In genomic region chr8:122281317-122282034, GRCm38 (mm10) we compare ENCODE assay signal across 8 mouse cellular contexts. TPM values are rescaled to one million over a fixed set of nuclear protein-coding genes. Genes with fewer than 3 reads are reported as not detected.
DNase-seq lines count a peak whose midpoint lies in the region; ATAC-seq and TF ChIP-seq lines count a peak whose summit lies in the region.

No protein-coding gene starts in this region.

- no peak for TF ChIP-seq CTCF in CH12.LX (conservative IDR thresholded peaks at IDR 0.05 in 1 of 2, IDR thresholded peaks at IDR 0.05 in 1 of 2; ENCODE audit: low read depth in 2 of 2, low read length in 2 of 2)

- in situ Hi-C loops in CH12.LX (cut with MboI; ENCODE audit: low pct_ligation_motif_present, low pct_unique_long_range_greater_than_20kb, low sequenced_read_pairs): loop anchor here (5.0 kb wide), 1 partner anchor 46 kb away; no protein-coding TSS in a partner anchor

- TF ChIP-seq RAD21 in CH12.LX (IDR thresholded peaks at IDR 0.05; ENCODE audit: low read depth, low read length): no peak

- peaks cover 0 to under 1% of the 10 kb centered on the region in 2 experiments for H3K36me3 ChIP-seq in CH12.LX (replicated peaks in 1 of 2; ENCODE audit: control insufficient read depth in 1 of 2, insufficient read depth in 1 of 2, low read length in 1 of 2)
- H3K36me3 ChIP-seq in forebrain, embryonic 11.5 days (ENCODE audit: control insufficient read depth, insufficient read depth, low read length): no peaks in the 10 kb centered on the region
- no peaks in the 10 kb centered on the region for H3K36me3 ChIP-seq in heart, embryonic 16.5 days (ENCODE audit: control insufficient read depth, insufficient read depth)
- H3K36me3 ChIP-seq in liver, embryonic 15.5 days (replicated peaks): peaks cover 13% of the 10 kb centered on the region
- no peaks in the 10 kb centered on the region for H3K36me3 ChIP-seq in neural tube, embryonic 12.5 days

- H3K79me2 ChIP-seq in CH12.LX (replicated peaks; ENCODE audit: control insufficient read depth, extremely low read depth, insufficient read depth, poor library complexity, severe bottlenecking): peaks cover 15% of the 10 kb centered on the region

- no peak overlapping the region for H3K9ac ChIP-seq in CH12.LX (ENCODE audit: insufficient read depth, low read depth)
- peak overlapping the region; percentile 45; the same call in 1 of the 2 replicates for H3K9ac ChIP-seq in forebrain, embryonic 11.5 days (ENCODE audit: low read length)
- H3K9ac ChIP-seq in heart, embryonic 16.5 days (ENCODE audit: low read length): peak overlapping the region; percentile 59
- H3K9ac ChIP-seq in liver, embryonic 15.5 days: peak overlapping the region; percentile 66
- H3K9ac ChIP-seq in neural tube, embryonic 12.5 days: 0 out of 2 replicates have a peak overlapping the region, but pooled peaks have one; percentile 40

- TF ChIP-seq POLR2A in CH12.LX (IDR thresholded peaks at IDR 0.05; ENCODE audit: low read depth, low read length): no peak

- peak overlapping the region; percentile 40; the same call in 1 of the 2 replicates for H3K4me2 ChIP-seq in CH12.LX (ENCODE audit: insufficient read depth, low read depth, poor library complexity, severe bottlenecking)
- H3K4me2 ChIP-seq in forebrain, embryonic 11.5 days (ENCODE audit: low read depth, low read length, severe bottlenecking): peak overlapping the region; percentile 73
- peak overlapping the region; percentile 61 for H3K4me2 ChIP-seq in heart, embryonic 16.5 days (ENCODE audit: low read depth, low read length)
- H3K4me2 ChIP-seq in liver, embryonic 15.5 days: peak overlapping the region; percentile 91
- peak overlapping the region; percentile 94 for H3K4me2 ChIP-seq in neural tube, embryonic 12.5 days (replicated peaks)

- H3K27ac ChIP-seq in CH12.LX (ENCODE audit: insufficient read depth, low read depth): peak overlapping the region; percentile 38; the same call in 1 of the 2 replicates
- H3K27ac ChIP-seq in forebrain, embryonic 11.5 days (ENCODE audit: low read depth, low read length): 0 out of 2 replicates have a peak overlapping the region, but pooled peaks have one; percentile 12
- peak overlapping the region; percentile 78 for H3K27ac ChIP-seq in heart, embryonic 16.5 days (ENCODE audit: low read length)
- H3K27ac ChIP-seq in liver, embryonic 15.5 days (replicated peaks): peak overlapping the region; percentile 95
- no peak overlapping the region for H3K27ac ChIP-seq in neural tube, embryonic 12.5 days

- WGBS in forebrain, embryonic 11.5 days: under 1% methylated on average over 47 of the region's 47 CpGs
- WGBS in heart, embryonic 16.5 days: under 1% methylated on average over 47 of the region's 47 CpGs
- WGBS in liver, embryonic 15.5 days (ENCODE audit: insufficient replicate concordance): under 1% methylated on average over 47 of the region's 47 CpGs
- WGBS in neural tube, embryonic 12.5 days: under 1% methylated on average over 47 of the region's 47 CpGs

- dilution Hi-C loops in CH12.LX (cut with MboI; ENCODE audit: extremely low pct_ligation_motif_present, extremely low pct_unique_long_range_greater_than_20kb, low sequenced_read_pairs): no loop called here

- peak; percentile 91 for ATAC-seq in forebrain, embryonic 11.5 days (replicated peaks; ENCODE audit: low FRiP score)
- peak; percentile 90 for ATAC-seq in heart, embryonic 16.5 days (replicated peaks; ENCODE audit: extremely low read depth, insufficient read depth, low FRiP score)
- peak; percentile 81 for ATAC-seq in liver, embryonic 15.5 days (ENCODE audit: insufficient read depth)
- peak; percentile 89 for ATAC-seq in neural tube, embryonic 12.5 days (ENCODE audit: low FRiP score, low read depth)

- DNase-seq in CH12.LX (ENCODE audit: extremely low read depth): peak; percentile 97
- DNase-seq in c-Kit-positive CD71-positive TER-119-negative erythroid progenitor cells, embryonic 14.5 days (ENCODE audit: low read depth): peak; percentile 96
- DNase-seq in forebrain, embryonic 11.5 days (ENCODE audit: low spot score): peak; percentile 100
- DNase-seq in kidney, postnatal 36 days: peak; percentile 99 to 100
- DNase-seq in telencephalon, adult 2 months (ENCODE audit: low read depth, low spot score): peak; percentile 98

- peaks cover 2% of the 10 kb centered on the region for H3K27me3 ChIP-seq in CH12.LX (replicated peaks)
- peaks cover 34% of the 10 kb centered on the region for H3K27me3 ChIP-seq in forebrain, embryonic 11.5 days (ENCODE audit: control insufficient read depth, insufficient read depth, low read length)
- H3K27me3 ChIP-seq in heart, embryonic 16.5 days (ENCODE audit: control insufficient read depth, insufficient read depth, low read length): no peaks in the 10 kb centered on the region
- H3K27me3 ChIP-seq in liver, embryonic 15.5 days: 0 out of 2 replicates have a peak, but pooled peaks cover 10% of the 10 kb centered on the region
- peaks cover 36% of the 10 kb centered on the region for H3K27me3 ChIP-seq in neural tube, embryonic 12.5 days (replicated peaks)

- H3K9me3 ChIP-seq in CH12.LX (replicated peaks; ENCODE audit: low read length): no peaks in the 10 kb centered on the region
- H3K9me3 ChIP-seq in forebrain, embryonic 11.5 days (ENCODE audit: control insufficient read depth, low read length): no peaks in the 10 kb centered on the region
- H3K9me3 ChIP-seq in heart, embryonic 16.5 days (replicated peaks; ENCODE audit: control insufficient read depth, low read length): no peaks in the 10 kb centered on the region
- no peaks in the 10 kb centered on the region for H3K9me3 ChIP-seq in liver, embryonic 15.5 days (replicated peaks)
- H3K9me3 ChIP-seq in neural tube, embryonic 12.5 days: no peaks in the 10 kb centered on the region

- peaks cover 13 to 41% of the 10 kb centered on the region in 2 experiments for H3K4me1 ChIP-seq in CH12.LX (ENCODE audit: control insufficient read depth in 1 of 2, insufficient read depth in 2 of 2)
- H3K4me1 ChIP-seq in forebrain, embryonic 11.5 days (replicated peaks; ENCODE audit: control insufficient read depth, insufficient read depth, low read length): peaks cover 24% of the 10 kb centered on the region
- peaks cover 30% of the 10 kb centered on the region for H3K4me1 ChIP-seq in heart, embryonic 16.5 days (ENCODE audit: control insufficient read depth, insufficient read depth, low read length)
- H3K4me1 ChIP-seq in liver, embryonic 15.5 days (replicated peaks): peaks cover 77% of the 10 kb centered on the region
- H3K4me1 ChIP-seq in neural tube, embryonic 12.5 days: peaks cover 39% of the 10 kb centered on the region

- H3K4me3 ChIP-seq in CH12.LX (replicated peaks in 1 of 3; ENCODE audit: low read depth in 2 of 3, low read length in 2 of 3, poor library complexity in 1 of 3): peak overlapping the region; percentile 45 to 89 (median 57)
- H3K4me3 ChIP-seq in forebrain, embryonic 11.5 days (ENCODE audit: low read depth, low read length): peak overlapping the region; percentile 57
- peak overlapping the region; percentile 67 for H3K4me3 ChIP-seq in heart, embryonic 16.5 days (ENCODE audit: low read length)
- peak overlapping the region; percentile 100 for H3K4me3 ChIP-seq in liver, embryonic 15.5 days (replicated peaks)
- peak overlapping the region; percentile 63 for H3K4me3 ChIP-seq in neural tube, embryonic 12.5 days

- TF ChIP-seq EP300 in CH12.LX (IDR thresholded peaks at IDR 0.05; ENCODE audit: low read length): no peak

TF ChIP-seq in CH12.LX, 34 proteins besides CTCF, POLR2A, EP300 and RAD21:
- no peak for TF ChIP-seq MAFK (IDR thresholded peaks at IDR 0.05; ENCODE audit: insufficient replicate concordance, low read length)
- TF ChIP-seq JUND (conservative IDR thresholded peaks at IDR 0.05; ENCODE audit: low read depth, low read length): no peak
- 0 out of 2 replicates have a peak, but pooled peaks have one; percentile 54 for TF ChIP-seq TBP (conservative IDR thresholded peaks at IDR 0.05; ENCODE audit: low read depth, low read length)
- TF ChIP-seq MAZ (IDR thresholded peaks at IDR 0.05; ENCODE audit: low read depth, low read length): peak; percentile 64; the same call in 1 of the 2 replicates
- TF ChIP-seq SIN3A (IDR thresholded peaks at IDR 0.05; ENCODE audit: low read length): peak; percentile 49; the same call in 1 of the 2 replicates
- peak; percentile 55 for TF ChIP-seq CHD2 (IDR thresholded peaks at IDR 0.05; ENCODE audit: low read length)
- peak; percentile 95 for TF ChIP-seq ELF1 (IDR thresholded peaks at IDR 0.05; ENCODE audit: low read depth, low read length)

RNA-seq across cellular contexts. Expression of gene Zfpm1, which starts 0.5 kb away (rescaled TPM):
- total RNA-seq in CH12.LX (2012; rRNA removed) (30.1 and 31.0 TPM in 2 replicates), CH12.LX (2014; rRNA removed) (11.0 and 11.3 TPM in 2 replicates)
- 63.5 and 68.4 TPM in 2 replicates for polyA plus RNA-seq in CH12.LX (2012; ENCODE audit: insufficient read length, low read depth)
- polyA plus RNA-seq in forebrain, embryonic 11.5 days (2014; fragmentation: Nextera tagmentation; extraction: Ambion mirVana): 1.4 and 2.1 TPM in 2 replicates
- polyA plus RNA-seq in heart, embryonic 16.5 days (2015; fragmentation: Nextera tagmentation; extraction: Ambion mirVana): 2.9 and 3.1 TPM in 2 replicates
- polyA plus RNA-seq in liver, embryonic 15.5 days (2015; fragmentation: Nextera tagmentation; extraction: Ambion mirVana): 12.0 and 14.9 TPM in 2 replicates
- polyA plus RNA-seq in neural tube, embryonic 12.5 days (2016; fragmentation: Nextera tagmentation; extraction: Ambion mirVana): 2.2 and 2.3 TPM in 2 replicates

Comparison
In these comparisons a context has a peak if more than half of its experiments do, and no peak if none do; other contexts are left out.
1. H3K4me2 ChIP-seq: peak in every context shown above with its lines; median percentile 94 in neural tube, embryonic 12.5 days; 91 in liver, embryonic 15.5 days; 73 in forebrain, embryonic 11.5 days; 61 in heart, embryonic 16.5 days; 40 in CH12.LX.